Mouse (Mus musculus): ENCODE measurements around the gene Prlh. TPM values are rescaled to one million over a fixed set of nuclear protein-coding genes. Genes with fewer than 3 reads are reported as not detected.
A peak's percentile ranks its signal among the peaks of the same experiment; 100 is the strongest.

Prlh gene
- not detected in 2 replicates for polyA plus RNA-seq (2014; fragmentation: Nextera tagmentation; extraction: Ambion mirVana)

DNA sequence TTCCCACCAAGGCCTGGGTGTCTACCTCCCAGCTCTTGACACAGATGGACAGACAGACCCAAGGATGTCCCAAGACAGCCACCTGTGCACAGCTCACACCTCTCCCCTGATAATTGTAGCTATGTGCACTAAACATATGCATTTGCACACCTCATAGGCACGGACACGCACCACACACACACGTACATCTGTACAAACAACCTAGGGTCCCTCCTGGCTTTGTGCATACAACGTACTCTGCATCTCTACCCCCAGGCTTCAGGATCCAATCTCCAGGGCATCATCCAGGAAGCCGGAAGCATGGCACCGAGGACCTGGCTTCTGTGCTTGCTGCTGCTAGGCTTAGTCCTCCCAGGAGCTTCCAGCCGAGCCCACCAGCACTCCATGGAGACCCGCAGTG lies at the start of gene Prlh:
Gene Prlh, plus strand, starts transcription at position 301 of the 400 bp plus-strand sequence.
- H3K27ac ChIP-seq (ENCODE audit: low read depth, low read length), result no peak within 1 kb of the TSS
- no peaks in the 10 kb centered on the region for H3K36me3 ChIP-seq (ENCODE audit: control insufficient read depth, insufficient read depth, low read length)
- WGBS, result 86% methylated on average over 8 of the region's 8 CpGs
- H3K9me3 ChIP-seq (ENCODE audit: control insufficient read depth, low read length), result no peaks in the 10 kb centered on the region
- H3K4me3 ChIP-seq (ENCODE audit: low read depth, low read length), result no peak within 1 kb of the TSS
- H3K4me1 ChIP-seq (replicated peaks; ENCODE audit: control insufficient read depth, insufficient read depth, low read length), result no peaks in the 10 kb centered on the region
- H3K4me2 ChIP-seq (ENCODE audit: low read depth, low read length, severe bottlenecking), result no peak within 1 kb of the TSS
- ATAC-seq (replicated peaks; ENCODE audit: low FRiP score) (no peak), DNase-seq (ENCODE audit: low spot score) (no peak)
- H3K9ac ChIP-seq (ENCODE audit: low read length), result no peak within 1 kb of the TSS
- no peaks in the 10 kb centered on the region for H3K27me3 ChIP-seq (ENCODE audit: control insufficient read depth, insufficient read depth, low read length)

GRCm38 (mm10) chr1:90903211-90903945 lies 49.5 kb upstream of the Prlh start:
- Histone ChIP-seq H3K27me3 (ENCODE audit: control insufficient read depth, insufficient read depth, low read length) (no peaks in the 10 kb centered on the region), H3K4me1 (replicated peaks; ENCODE audit: control insufficient read depth, insufficient read depth, low read length) (no peaks in the 10 kb centered on the region), H3K27ac (ENCODE audit: low read depth, low read length) (no peak overlapping the region), H3K4me2 (ENCODE audit: low read depth, low read length, severe bottlenecking) (no peak overlapping the region), H3K9me3 (ENCODE audit: control insufficient read depth, low read length) (no peaks in the 10 kb centered on the region), H3K4me3 (ENCODE audit: low read depth, low read length) (no peak overlapping the region), H3K36me3 (ENCODE audit: control insufficient read depth, insufficient read depth, low read length) (no peaks in the 10 kb centered on the region), H3K9ac (ENCODE audit: low read length) (no peak overlapping the region)
- WGBS, result 61% methylated on average over 3 of the region's 3 CpGs
- no peak for ATAC-seq (replicated peaks; ENCODE audit: low FRiP score)
- DNase-seq (ENCODE audit: low spot score), result peak; percentile 18

DNA sequence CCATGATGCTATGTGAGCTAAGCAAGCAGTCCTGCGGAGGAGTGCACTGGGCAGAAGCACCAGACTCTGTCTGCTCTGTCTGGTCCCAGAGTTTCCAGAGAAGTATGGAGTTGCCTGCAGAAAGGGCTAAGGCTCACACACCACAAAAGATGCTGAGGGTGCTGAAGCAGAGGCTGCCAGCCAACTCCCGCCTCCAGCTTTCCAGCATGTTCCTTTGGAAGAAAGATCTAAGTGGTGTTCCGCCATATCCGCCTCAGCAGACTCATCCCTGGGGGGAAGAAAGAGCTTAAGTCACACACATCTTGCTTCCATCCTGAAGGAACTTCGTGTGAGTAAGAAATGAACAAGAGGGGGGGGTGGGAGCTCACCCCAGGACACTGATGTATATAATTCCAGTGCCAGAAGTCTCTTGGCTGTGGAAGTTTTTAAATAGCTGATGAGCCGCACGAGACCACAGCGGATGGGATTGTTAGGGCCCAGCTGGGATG lies 48.9 kb upstream of the Prlh start:
- H3K27me3 ChIP-seq (ENCODE audit: control insufficient read depth, insufficient read depth, low read length), result no peaks in the 10 kb centered on the region
- no peak overlapping the region for H3K4me2 ChIP-seq (ENCODE audit: low read depth, low read length, severe bottlenecking)
- H3K9me3 ChIP-seq (ENCODE audit: control insufficient read depth, low read length), result no peaks in the 10 kb centered on the region
- 71% methylated on average over 8 of the region's 8 CpGs for WGBS
- no peaks in the 10 kb centered on the region for H3K4me1 ChIP-seq (replicated peaks; ENCODE audit: control insufficient read depth, insufficient read depth, low read length)
- H3K4me3 ChIP-seq (ENCODE audit: low read depth, low read length), result no peak overlapping the region
- no peak overlapping the region for H3K27ac ChIP-seq (ENCODE audit: low read depth, low read length)
- DNase-seq (ENCODE audit: low spot score), result peak; percentile 41
- H3K36me3 ChIP-seq (ENCODE audit: control insufficient read depth, insufficient read depth, low read length), result no peaks in the 10 kb centered on the region
- no peak for ATAC-seq (replicated peaks; ENCODE audit: low FRiP score)
- no peak overlapping the region for H3K9ac ChIP-seq (ENCODE audit: low read length)

DNA sequence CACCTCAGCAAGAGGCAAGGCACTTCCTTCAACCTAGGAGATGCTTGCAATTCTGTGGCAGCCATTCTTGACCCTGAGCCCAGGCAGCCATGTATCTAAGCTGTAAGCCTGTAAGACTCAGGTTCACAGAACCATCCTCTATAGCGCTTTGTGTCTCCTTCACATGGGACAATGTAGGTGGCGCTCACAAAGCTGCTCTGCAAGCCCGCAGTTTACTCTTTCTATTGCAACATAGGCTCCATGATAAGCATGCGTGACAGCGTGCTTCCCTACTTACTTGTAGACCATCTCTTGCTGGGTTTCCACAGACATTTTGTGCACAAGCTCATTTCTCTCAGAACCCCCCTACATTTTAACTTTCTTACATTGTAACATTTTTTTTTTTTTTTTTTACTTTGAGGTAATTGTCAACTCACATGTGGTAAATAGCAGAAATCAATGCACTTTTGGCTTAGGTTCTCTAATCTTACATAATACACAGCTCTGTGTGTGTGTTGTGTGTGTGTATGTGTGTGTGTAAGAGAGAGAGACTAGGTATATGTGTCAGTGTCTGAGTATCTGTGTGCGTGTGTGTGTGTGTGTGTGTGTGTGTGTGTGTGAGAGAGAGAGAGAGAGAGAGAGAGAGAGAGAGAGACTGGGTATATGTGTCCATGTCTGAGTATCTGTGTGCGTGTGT lies 48.0 kb upstream of the Prlh start:
- no peak overlapping the region for H3K27ac ChIP-seq (ENCODE audit: low read depth, low read length)
- H3K4me1 ChIP-seq (replicated peaks; ENCODE audit: control insufficient read depth, insufficient read depth, low read length), result no peaks in the 10 kb centered on the region
- WGBS, result 90% methylated on average over 7 of the region's 7 CpGs
- H3K36me3 ChIP-seq (ENCODE audit: control insufficient read depth, insufficient read depth, low read length), result no peaks in the 10 kb centered on the region
- no peak overlapping the region for H3K4me3 ChIP-seq (ENCODE audit: low read depth, low read length)
- DNase-seq (ENCODE audit: low spot score) (peak; percentile 24), ATAC-seq (replicated peaks; ENCODE audit: low FRiP score) (no peak)
- H3K27me3 ChIP-seq (ENCODE audit: control insufficient read depth, insufficient read depth, low read length), result no peaks in the 10 kb centered on the region
- H3K9ac ChIP-seq (ENCODE audit: low read length), result no peak overlapping the region
- H3K4me2 ChIP-seq (ENCODE audit: low read depth, low read length, severe bottlenecking), result no peak overlapping the region
- H3K9me3 ChIP-seq (ENCODE audit: control insufficient read depth, low read length), result no peaks in the 10 kb centered on the region

- Histone ChIP-seq H3K36me3 (ENCODE audit: control insufficient read depth, insufficient read depth, low read length) (no peaks in the 10 kb centered on the region), H3K9me3 (ENCODE audit: control insufficient read depth, low read length) (no peaks in the 10 kb centered on the region), H3K9ac (ENCODE audit: low read length) (no peak overlapping the region), H3K4me1 (replicated peaks; ENCODE audit: control insufficient read depth, insufficient read depth, low read length) (no peaks in the 10 kb centered on the region), H3K4me2 (ENCODE audit: low read depth, low read length, severe bottlenecking) (no peak overlapping the region), H3K4me3 (ENCODE audit: low read depth, low read length) (no peak overlapping the region), H3K27me3 (ENCODE audit: control insufficient read depth, insufficient read depth, low read length) (no peaks in the 10 kb centered on the region), H3K27ac (ENCODE audit: low read depth, low read length) (no peak overlapping the region)
- ATAC-seq (replicated peaks; ENCODE audit: low FRiP score) (no peak), DNase-seq (ENCODE audit: low spot score) (peak; percentile 67)
- 7% methylated on average over 2 of the region's 2 CpGs for whole genome bisulfite sequencing
Measured at GRCm38 (mm10) chr1:90906357-90906756, 46.6 kb upstream of the Prlh start.

GRCm38 (mm10) chr1:90909161-90909560 lies 43.7 kb upstream of the Prlh start:
- no peak overlapping the region for H3K4me3 ChIP-seq (ENCODE audit: low read depth, low read length)
- no peak overlapping the region for H3K4me2 ChIP-seq (ENCODE audit: low read depth, low read length, severe bottlenecking)
- DNase-seq (ENCODE audit: low spot score) (peak; percentile 46), ATAC-seq (replicated peaks; ENCODE audit: low FRiP score) (no peak)
- no peak overlapping the region for H3K9ac ChIP-seq (ENCODE audit: low read length)
- H3K9me3 ChIP-seq (ENCODE audit: control insufficient read depth, low read length), result no peaks in the 10 kb centered on the region
- no peak overlapping the region for H3K27ac ChIP-seq (ENCODE audit: low read depth, low read length)
- H3K4me1 ChIP-seq (replicated peaks; ENCODE audit: control insufficient read depth, insufficient read depth, low read length), result no peaks in the 10 kb centered on the region
- no peaks in the 10 kb centered on the region for H3K36me3 ChIP-seq (ENCODE audit: control insufficient read depth, insufficient read depth, low read length)
- no peaks in the 10 kb centered on the region for H3K27me3 ChIP-seq (ENCODE audit: control insufficient read depth, insufficient read depth, low read length)

GRCm38 (mm10) chr1:90909631-90910152 lies 43.2 kb upstream of the Prlh start:
- no peak for ATAC-seq (replicated peaks; ENCODE audit: low FRiP score)
- Histone ChIP-seq H3K27ac (ENCODE audit: low read depth, low read length) (no peak overlapping the region), H3K4me1 (replicated peaks; ENCODE audit: control insufficient read depth, insufficient read depth, low read length) (no peaks in the 10 kb centered on the region), H3K36me3 (ENCODE audit: control insufficient read depth, insufficient read depth, low read length) (no peaks in the 10 kb centered on the region), H3K27me3 (ENCODE audit: control insufficient read depth, insufficient read depth, low read length) (no peaks in the 10 kb centered on the region), H3K9ac (ENCODE audit: low read length) (no peak overlapping the region), H3K4me3 (ENCODE audit: low read depth, low read length) (no peak overlapping the region), H3K9me3 (ENCODE audit: control insufficient read depth, low read length) (no peaks in the 10 kb centered on the region), H3K4me2 (ENCODE audit: low read depth, low read length, severe bottlenecking) (no peak overlapping the region)
- peak; percentile 49 for DNase-seq (ENCODE audit: low spot score)
- whole genome bisulfite sequencing, result 53% methylated on average over 17 of the region's 17 CpGs

- no peaks in the 10 kb centered on the region for H3K9me3 ChIP-seq (ENCODE audit: control insufficient read depth, low read length)
- no peak for DNase-seq (ENCODE audit: low spot score)
- H3K4me2 ChIP-seq (ENCODE audit: low read depth, low read length, severe bottlenecking), result no peak overlapping the region
- H3K4me3 ChIP-seq (ENCODE audit: low read depth, low read length), result no peak overlapping the region
- no peaks in the 10 kb centered on the region for H3K36me3 ChIP-seq (ENCODE audit: control insufficient read depth, insufficient read depth, low read length)
- H3K4me1 ChIP-seq (replicated peaks; ENCODE audit: control insufficient read depth, insufficient read depth, low read length), result no peaks in the 10 kb centered on the region
- H3K27me3 ChIP-seq (ENCODE audit: control insufficient read depth, insufficient read depth, low read length), result no peaks in the 10 kb centered on the region
- H3K27ac ChIP-seq (ENCODE audit: low read depth, low read length), result no peak overlapping the region
- no peak for ATAC-seq (replicated peaks; ENCODE audit: low FRiP score)
- 81% methylated on average over 6 of the region's 6 CpGs for WGBS
- no peak overlapping the region for H3K9ac ChIP-seq (ENCODE audit: low read length)
Measured at GRCm38 (mm10) chr1:90913231-90913630, 39.7 kb upstream of the Prlh start.

Measured in forebrain, embryonic 11.5 days (tissue).